Mouse (Mus musculus): ENCODE measurements around the gene Gm47995. TPM values are rescaled to one million over a fixed set of nuclear protein-coding genes. Genes with fewer than 3 reads are reported as not detected.
"Not testable (repeated sequence)": the region's sequence is repeated elsewhere in the genome, so short reads cannot be mapped to it uniquely, and the experiment has no call there.

Gm47995 gene
- total RNA-seq (2014; fragmentation: Nextera tagmentation) (not detected in 2 replicates), total RNA-seq (2017) (0.91 and 3.4 TPM in 2 replicates)

DNA sequence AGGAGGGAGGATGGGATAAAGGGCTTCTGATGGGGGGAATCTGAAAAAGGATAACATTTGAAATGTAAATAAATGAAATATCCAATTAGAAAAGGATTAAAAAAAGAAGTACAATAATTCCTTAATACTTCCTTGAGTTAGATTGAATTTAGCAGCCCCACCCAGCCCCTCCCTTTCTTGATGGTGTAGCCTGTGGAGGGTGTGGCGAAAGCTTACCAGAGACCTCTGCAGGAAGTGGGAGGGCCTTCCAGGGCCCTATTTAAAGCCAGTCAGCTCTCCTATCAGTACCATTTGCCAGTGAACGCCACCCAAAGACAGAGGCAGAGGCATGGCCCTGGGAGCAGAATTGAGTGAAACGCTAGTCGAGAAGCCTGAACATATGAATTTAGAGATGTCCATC, at the start of gene Gm47995:
Gene Gm47995, plus strand, starts transcription at position 329 of the 400 bp plus-strand sequence.
- not testable (repeated sequence) for ATAC-seq (replicated peaks; ENCODE audit: low FRiP score, low TSS enrichment, poor library complexity, severe bottlenecking)

DNA sequence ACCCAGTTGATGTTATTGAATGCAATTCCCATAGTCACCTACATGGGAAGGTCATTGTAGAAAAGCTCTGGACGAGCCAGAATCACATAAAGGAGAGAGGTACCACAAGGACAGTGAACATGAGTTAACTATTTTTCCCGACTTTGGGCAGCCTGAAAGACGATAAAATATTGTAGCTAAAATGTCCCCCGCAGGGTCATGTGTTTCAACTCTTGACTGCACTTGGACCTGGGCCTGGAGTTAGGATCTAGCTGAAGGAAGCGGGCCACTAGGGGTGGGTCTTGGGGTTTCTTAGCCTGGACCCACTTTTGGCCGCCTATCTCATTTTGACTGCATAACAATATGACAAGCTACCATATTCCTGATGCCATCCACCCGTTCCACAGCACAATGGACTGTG, 48.0 kb upstream of the Gm47995 start:
- ATAC-seq (replicated peaks; ENCODE audit: low FRiP score, low TSS enrichment, poor library complexity, severe bottlenecking) = no peak

- no peak for ATAC-seq (replicated peaks; ENCODE audit: low FRiP score, low TSS enrichment, poor library complexity, severe bottlenecking)
Measured at GRCm38 (mm10) chr1:151151089-151151488, 47.2 kb upstream of the Gm47995 start.

- no peak; the same call in 1 of the 2 replicates for ATAC-seq (replicated peaks; ENCODE audit: low FRiP score, low TSS enrichment, poor library complexity, severe bottlenecking)
Measured at GRCm38 (mm10) chr1:151153056-151153652, 45.1 kb upstream of the Gm47995 start.

DNA sequence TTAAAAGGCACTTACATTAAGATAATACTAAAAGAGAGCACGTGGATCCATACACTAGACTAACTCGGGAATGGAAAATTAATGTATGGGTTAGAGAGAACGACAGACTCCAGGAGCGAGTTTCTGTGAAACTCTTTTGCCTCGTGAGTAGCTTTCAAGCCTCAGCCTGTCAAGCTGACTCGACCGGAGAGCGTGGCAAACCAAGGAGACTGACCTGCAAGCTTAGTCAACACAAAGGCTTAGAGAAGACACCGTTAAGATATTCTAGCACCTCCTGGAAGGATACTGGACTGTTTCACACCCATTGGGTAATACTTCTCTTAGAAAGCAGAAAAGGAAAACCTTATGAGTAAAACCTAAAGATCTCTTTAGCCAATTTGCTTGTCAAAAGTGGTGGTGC, 44.1 kb upstream of the Gm47995 start:
- ATAC-seq (replicated peaks; ENCODE audit: low FRiP score, low TSS enrichment, poor library complexity, severe bottlenecking) = not testable (repeated sequence)

DNA sequence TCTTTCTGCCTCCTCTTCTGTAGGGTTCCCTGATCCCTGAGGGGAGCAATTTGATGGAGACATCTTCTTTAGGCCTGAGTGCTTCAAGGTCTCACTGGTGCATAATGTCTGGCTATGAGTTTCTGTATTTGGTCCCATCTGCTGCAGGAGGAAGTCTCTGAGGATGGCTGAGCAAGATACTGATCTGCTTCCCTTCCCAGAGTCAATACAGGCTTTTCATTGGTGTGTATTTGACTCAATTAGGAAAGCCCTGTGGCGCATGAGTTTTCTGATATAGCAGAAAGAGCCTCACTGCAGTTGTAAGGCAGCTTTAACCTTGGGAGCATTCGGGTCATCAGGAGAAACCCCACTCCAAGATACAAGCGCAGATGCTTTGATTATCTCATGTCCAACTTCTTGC, 42.1 kb upstream of the Gm47995 start:
- no peak for ATAC-seq (replicated peaks; ENCODE audit: low FRiP score, low TSS enrichment, poor library complexity, severe bottlenecking)

GRCm38 (mm10) chr1:151156777-151157632, 41.2 kb upstream of the Gm47995 start:
- ATAC-seq (replicated peaks; ENCODE audit: low FRiP score, low TSS enrichment, poor library complexity, severe bottlenecking) = peak; percentile 73

DNA sequence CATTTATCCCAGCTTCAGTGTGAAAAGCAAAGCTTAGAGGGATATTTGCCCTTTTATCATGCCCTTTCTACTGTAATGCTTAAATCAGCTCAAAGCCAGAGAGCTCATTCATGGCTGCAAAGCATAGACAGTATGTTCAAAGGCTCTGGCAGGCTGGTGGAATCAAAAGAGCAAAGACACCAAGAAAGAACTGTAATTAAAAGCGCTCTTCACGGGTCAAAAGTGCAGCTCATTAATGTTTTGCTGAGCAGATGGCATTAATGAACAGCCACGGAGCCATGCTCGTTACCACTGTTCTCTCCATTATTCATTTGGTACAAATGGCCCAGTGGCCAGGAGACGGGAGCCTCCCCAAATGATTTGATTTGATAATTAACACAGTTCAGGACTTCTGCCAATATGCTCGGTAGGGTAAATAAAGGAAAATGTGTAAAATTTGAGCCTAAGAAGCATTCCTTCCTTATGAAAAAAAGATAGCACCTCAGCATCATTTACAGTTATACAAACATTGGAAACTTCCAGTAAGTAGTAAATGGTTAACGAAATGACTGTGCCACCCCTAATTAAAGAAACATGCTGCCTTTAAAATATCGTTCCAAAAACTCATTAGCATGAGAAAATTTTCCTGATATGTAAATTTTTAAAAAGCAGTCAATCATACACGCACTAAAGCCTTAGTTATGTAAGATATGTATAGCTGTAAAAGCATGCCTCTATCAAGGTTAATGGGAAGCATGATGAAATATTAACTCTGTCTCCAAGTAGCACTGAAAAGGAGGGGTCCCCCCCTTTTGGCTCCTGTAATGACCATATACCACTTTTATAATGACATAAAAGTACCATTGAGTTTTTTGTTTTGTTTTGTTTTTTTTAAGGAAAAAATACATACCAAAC, 40.0 kb upstream of the Gm47995 start:
- no peak for ATAC-seq (replicated peaks; ENCODE audit: low FRiP score, low TSS enrichment, poor library complexity, severe bottlenecking)

- ATAC-seq (replicated peaks; ENCODE audit: low FRiP score, low TSS enrichment, poor library complexity, severe bottlenecking) = no peak
Measured at GRCm38 (mm10) chr1:151158857-151159510, 39.3 kb upstream of the Gm47995 start.

- ATAC-seq (replicated peaks; ENCODE audit: low FRiP score, low TSS enrichment, poor library complexity, severe bottlenecking) = peak; percentile 39; the same call in 1 of the 2 replicates
Measured at GRCm38 (mm10) chr1:151166031-151166430, 32.2 kb upstream of the Gm47995 start.

DNA sequence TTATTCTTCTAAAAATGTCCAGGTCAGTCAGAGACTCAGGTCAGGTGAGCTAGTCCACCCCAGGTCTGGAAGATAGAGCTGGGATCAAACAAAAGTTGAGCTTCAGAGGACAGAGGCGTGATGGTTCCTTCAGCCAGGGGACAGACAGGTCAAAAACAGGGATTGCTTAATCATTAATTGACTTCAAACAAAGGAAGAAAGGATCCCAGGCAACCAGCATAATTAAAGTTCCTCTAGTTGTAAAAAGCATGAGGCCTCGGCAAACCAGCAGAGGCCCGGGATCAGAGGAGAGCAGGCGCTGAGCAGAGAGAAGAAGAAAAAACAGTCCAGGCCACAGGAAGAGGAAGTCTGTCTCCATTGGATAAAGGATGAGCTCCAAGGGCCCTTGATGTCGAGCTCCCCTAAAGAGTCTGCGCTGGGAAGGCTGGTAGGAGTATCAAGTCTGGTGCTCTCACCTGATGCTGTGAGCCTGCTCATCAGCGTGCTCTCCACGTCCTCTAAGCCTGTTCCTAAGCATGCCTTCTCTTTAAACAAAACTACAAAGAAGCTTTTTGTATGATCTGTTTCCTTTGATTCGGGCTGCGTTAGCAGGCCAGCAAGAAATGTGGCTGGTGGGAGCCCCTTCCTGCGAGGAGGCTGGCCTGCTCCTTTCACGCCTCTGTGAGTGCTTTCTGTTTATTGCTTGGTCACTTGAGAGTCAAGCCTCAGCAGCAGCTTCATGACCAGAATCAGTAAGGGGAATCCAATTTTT, 30.8 kb upstream of the Gm47995 start:
- no peak for ATAC-seq (replicated peaks; ENCODE audit: low FRiP score, low TSS enrichment, poor library complexity, severe bottlenecking)

- no peak for ATAC-seq (replicated peaks; ENCODE audit: low FRiP score, low TSS enrichment, poor library complexity, severe bottlenecking)
Measured at GRCm38 (mm10) chr1:151168637-151169036, 29.6 kb upstream of the Gm47995 start.

DNA sequence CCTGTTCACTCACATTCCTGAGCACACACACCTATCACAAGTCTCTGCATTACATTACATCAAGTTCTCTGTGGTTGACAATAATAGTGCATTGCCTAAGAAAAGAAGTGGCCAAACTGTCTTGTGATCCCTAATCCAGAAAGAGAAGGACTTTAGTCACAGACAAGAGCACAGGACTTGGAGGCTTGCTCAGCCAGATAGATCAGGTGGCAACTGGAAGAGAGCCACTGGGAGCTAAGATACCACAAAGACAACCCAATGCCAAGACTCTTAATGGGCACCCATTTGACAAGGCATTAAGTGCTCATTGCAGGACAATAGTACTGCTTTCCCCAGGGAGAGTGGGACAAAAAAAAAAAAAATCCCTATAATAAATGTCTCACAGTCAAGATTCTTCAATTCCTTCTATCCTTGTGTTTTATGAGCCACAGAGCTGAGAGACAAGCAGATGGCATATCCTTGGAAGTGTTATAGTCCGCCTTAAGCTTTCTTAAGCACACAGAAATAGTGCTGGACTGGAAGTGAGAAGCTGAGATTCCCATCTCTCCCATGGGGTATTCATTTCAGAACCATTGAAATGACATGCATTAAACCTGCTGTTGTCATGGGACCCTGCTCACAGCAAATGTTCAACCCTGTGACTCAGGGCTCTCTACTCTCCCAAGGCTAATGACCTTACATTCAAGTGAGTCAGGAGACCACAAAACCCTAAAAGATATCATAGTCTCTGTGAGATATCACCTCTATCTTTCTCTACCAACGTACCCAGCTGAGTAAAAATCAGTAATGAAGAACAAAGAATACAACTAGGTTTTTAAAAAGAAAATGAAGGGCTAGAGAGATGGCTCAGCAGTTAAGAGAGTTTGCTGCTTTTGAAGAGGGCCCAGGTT, 26.4 kb upstream of the Gm47995 start:
- 0 out of 2 replicates have a peak, but pooled peaks have one; percentile 27 for ATAC-seq (replicated peaks; ENCODE audit: low FRiP score, low TSS enrichment, poor library complexity, severe bottlenecking)

DNA sequence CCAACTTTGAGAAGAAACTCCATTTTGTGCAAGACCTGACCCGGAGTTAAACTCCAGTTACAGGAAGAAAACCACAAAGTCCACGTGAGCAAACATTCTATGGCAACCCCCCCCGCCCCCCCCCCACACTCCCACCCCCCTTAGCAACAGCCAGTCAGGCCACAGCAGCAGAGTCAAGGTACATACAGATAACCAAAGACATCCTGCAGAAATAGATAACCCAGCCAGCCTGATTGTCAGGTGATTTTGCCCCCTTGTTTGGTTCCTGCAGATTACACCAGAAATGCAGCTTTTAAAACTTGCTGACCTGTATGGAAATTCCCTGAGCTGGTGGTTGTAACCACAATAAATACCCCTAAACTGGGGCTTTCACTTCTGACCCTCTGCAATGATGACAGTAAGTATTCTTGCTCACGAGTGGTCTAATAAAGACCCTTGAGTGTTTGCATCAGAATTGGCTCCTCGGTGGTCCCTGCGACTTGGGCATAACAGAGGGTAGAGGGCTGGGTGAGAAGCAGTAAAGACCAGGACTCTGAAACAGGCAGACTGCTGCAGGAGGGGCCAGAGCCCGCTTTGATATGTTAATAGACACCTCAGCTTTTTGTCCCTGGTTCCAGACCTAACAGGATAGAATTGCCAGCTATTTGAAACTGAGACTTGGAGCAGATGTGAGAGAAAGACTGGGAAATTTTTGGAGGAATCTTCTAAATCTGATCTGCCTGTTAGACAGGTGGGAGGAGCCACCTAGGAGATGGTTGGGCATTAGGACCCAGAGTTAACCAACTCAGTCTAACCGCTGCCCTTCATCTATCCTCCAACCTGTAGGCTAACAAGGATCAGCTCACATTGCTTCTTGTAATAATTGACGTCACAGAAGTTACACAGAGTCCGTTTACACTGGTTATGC, 21.0 kb upstream of the Gm47995 start:
- peak; percentile 82 for ATAC-seq (replicated peaks; ENCODE audit: low FRiP score, low TSS enrichment, poor library complexity, severe bottlenecking)

- no peak for ATAC-seq (replicated peaks; ENCODE audit: low FRiP score, low TSS enrichment, poor library complexity, severe bottlenecking)
Measured at GRCm38 (mm10) chr1:151177937-151178271, 20.3 kb upstream of the Gm47995 start.

GRCm38 (mm10) chr1:151178505-151179083, 19.7 kb upstream of the Gm47995 start:
- no peak for ATAC-seq (replicated peaks; ENCODE audit: low FRiP score, low TSS enrichment, poor library complexity, severe bottlenecking)

Measured in megakaryocyte-erythroid progenitor cell, adult 5-6 weeks (primary cell).